Mouse (Mus musculus): ENCODE measurements around the gene Nkx2-5.

Gene Nkx2-5

GRCm38 (mm10) chr17:26844909-26845148 is at the start of gene Nkx2-5:
TSS of gene Nkx2-5 (minus strand) at chr17:26845009.
- DNase-seq (ENCODE audit: low spot score in 2 of 2), result no peak

DNA sequence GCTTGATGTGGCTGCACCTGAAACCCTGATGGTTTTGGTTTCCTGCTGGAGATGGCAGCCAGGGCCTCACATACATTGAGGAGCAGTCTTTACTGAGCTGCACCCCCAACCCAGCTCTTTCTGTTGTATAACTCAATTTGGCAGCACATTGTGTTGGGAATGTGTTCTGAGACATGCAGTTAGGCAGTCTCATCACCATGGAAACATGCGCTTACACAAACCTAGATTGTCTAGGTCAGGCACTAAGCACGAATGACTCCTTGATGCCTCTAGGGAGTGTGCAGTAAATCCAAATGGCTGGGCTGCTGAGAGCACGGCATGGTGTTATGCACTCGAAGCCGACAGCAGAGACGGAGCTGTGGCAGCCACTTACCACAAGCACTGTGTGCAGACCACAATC is 49.5 kb upstream of the Nkx2-5 start:
- DNase-seq (ENCODE audit: low spot score in 2 of 2), result no peak

GRCm38 (mm10) chr17:26893492-26893891 is 48.7 kb upstream of the Nkx2-5 start:
- DNase-seq (ENCODE audit: low spot score in 2 of 2), result no peak

DNA sequence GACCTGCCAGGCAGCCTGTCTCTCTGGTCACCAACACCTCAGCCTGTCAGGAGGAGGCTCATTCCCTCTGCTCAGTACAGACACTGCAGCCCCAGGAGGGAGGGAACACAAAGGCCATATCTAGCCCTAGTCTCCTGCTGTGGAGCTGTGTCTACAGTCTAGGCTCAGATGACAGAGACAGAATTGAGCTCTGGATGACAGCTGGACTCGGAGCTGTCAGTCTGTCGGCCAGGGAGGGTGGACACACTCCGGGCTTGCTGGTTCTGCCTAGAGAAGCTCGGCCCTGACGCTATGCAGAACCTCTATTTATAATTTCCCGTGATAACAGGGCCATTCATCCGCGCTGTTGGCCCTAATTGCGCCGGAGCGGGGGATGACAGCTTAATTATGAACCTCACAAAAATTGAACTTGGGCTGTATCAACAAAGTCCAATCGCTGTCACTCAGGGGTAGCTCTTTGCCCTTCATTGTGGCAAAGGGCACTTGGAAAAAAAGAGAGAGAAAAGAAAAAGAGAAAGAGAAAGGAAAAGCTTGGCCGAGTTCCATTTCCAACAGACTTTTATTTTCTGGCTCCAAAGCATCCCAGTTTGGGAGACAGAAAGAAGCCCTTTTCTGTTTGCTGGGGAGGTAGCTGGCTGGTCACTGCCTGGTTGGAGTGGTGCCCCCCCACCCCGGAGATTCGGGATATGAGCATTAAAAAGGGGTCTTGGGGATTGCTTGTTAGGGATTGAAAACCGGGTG is 48.0 kb upstream of the Nkx2-5 start:
- DNase-seq (ENCODE audit: low spot score in 2 of 2), result no peak

GRCm38 (mm10) chr17:26887926-26888325 is 43.1 kb upstream of the Nkx2-5 start:
- no peak for DNase-seq (ENCODE audit: low spot score in 2 of 2)

DNA sequence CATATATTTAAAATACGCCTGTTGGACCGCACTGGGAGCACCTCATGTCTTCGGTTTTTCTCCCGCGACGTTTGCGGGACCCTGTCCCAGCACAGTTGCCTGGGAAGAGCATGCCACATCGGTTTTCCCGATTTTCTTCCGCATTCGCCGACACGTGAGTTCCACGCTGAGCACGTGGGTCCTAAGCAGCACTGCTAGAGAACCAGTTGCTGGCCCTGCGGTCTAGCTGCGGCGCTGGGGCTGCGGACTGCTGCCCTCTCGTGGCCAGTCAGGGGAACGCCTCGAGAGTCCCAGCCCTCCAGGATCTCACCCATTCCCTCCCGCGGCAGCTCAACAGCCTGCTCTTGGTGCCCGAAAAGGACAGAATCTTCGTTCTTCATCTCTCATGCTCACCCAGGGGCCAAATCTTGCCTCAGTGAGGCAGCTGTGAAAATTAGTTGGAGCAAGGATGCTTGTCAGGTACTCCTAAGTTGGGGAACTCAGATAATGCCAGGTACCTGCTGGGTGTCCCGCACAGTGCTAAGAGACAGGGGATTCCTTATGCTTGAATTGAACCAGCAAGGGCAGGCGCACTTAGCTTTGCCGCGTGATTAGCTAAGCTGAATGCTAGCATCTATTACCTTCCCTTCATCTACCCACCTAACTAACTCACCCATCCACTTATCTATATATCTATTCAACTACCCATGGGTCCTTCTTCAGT is 41.4 kb upstream of the Nkx2-5 start:
- peak; percentile 67 to 81 for DNase-seq (ENCODE audit: low spot score in 2 of 2)

DNA sequence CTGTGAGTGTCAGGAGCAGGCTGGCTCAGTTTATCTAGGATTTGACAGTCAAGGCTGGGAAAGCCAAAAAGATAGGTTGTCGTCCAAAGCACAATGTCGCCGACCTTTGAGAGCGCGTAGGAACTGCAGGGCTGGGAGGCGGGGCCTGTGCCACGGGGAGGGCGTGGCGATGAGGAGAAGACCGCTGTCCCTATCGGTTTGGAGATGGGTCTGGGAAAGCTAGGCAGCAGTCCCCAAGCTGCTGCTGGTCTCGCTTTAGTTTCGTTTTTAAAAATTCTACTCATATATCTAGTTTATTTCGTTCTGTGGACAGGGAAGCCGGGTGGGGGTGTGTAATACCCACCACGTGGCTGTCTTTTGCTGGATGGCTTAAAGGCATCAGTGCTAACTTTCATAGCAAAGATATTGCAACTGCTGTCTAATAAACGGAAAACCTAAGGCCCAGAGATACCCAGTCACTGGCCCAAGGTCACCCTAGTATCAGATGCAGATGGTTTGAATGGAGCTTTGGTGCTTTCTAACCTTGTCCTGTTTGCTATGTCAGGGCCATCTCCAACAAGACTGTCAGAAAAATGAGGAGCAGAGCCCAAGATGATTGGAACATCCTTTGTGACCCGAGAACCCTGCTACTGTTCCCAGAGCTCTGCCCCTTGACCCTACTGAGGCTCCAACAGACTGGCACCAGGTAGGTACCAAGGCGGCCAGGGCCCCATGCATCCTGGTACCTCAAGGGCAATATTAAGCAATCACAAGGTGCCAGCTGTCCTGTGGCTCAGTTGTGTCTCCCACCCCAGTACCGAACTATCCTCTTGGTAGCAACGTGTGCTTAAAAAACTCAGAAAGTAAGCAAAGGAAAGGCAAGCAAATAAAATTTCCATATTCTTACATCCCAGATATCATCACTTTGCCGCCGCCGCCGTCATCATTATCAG is 40.5 kb upstream of the Nkx2-5 start:
- DNase-seq (ENCODE audit: low spot score in 2 of 2), result peak in 1 of 2 experiments; percentile 61

DNA sequence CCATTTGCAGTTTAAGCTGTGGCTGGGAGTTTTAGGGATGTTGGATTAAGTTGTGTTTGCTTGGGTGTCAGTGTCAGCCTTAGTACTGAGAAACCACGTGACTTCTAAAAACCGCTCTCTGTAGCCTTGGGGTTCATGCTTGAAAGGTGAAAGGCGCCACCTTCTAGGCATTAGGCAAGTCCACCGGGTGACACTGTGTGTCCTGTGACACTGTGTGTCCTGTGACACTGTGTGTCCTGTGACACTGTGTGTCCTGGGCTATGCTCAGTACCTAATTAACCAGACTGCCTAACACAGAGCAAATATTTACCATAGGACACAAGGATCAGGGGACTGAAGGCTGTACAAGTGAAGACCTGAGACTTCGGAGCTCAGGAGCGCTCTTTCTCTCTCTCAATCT is 38.8 kb upstream of the Nkx2-5 start:
- DNase-seq (ENCODE audit: low spot score in 2 of 2), result no peak

DNA sequence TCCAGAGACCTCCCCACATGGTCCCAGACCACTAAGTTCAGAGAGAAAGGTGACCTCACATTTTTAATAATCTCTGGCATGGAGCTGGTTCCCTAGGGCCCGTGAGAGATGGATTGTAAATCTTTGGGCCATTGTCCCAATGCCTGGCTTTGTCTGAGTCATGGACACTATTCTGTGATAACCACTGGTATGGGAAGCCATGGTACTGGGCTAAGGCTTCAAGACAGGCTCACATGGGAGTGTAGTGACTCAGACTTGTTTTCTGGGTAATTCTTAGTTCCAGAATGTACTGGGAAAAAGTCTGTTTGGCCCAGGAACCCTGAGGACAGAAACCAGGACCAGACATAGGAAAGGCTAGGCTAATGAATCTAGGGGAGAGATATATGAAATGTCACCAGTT is 37.9 kb upstream of the Nkx2-5 start:
- no peak for DNase-seq (ENCODE audit: low spot score in 2 of 2)

DNA sequence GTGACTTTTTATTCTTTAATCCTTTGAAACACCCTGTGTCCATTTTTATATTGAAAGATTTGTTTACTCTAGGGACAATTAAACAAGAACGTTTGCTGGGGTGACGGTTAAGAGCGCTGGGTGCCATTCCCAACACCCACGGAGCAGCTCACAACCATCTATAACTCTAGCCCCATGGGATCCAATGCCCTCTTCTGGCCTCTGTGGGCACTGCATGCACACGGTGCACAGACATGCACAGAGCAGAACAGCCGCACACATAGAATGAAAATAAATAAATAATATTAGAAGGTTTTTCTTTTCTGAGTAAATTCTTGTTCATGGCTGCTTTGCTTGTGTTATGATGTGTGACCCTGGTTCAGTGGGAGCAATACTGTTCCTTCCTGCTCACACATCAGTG is 34.4 kb upstream of the Nkx2-5 start:
- DNase-seq (ENCODE audit: low spot score in 2 of 2), result no peak

- no peak for DNase-seq (ENCODE audit: low spot score in 2 of 2)
Measured at GRCm38 (mm10) chr17:26877927-26878326, 33.1 kb upstream of the Nkx2-5 start.

- no peak for DNase-seq (ENCODE audit: low spot score in 2 of 2)
Measured at GRCm38 (mm10) chr17:26874542-26874941, 29.7 kb upstream of the Nkx2-5 start.

DNA sequence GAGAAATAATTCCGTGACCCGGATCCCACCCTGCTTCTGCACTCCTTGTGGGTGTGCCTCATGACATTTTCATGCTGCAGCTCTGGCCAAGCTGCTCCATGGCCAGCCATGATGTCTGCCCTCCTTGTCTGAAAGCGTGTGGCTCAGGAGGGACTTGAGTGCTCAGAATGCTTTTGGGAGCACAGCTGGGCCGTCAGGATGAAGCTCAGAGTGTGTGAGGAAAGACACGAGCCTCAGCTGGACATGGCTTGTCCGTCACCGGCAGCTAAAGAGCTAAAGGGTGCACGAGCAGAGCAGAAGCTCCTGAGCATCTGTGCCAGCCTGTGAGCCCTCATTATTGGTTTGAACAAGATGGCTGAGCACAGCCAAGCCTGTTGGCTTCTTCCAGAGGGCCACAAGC is 28.7 kb upstream of the Nkx2-5 start:
- DNase-seq (ENCODE audit: low spot score in 2 of 2), result no peak

GRCm38 (mm10) chr17:26872870-26873269 is 28.1 kb upstream of the Nkx2-5 start:
- DNase-seq (ENCODE audit: low spot score in 2 of 2), result no peak

- no peak for DNase-seq (ENCODE audit: low spot score in 2 of 2)
Measured at GRCm38 (mm10) chr17:26868756-26869155, 23.9 kb upstream of the Nkx2-5 start.

DNA sequence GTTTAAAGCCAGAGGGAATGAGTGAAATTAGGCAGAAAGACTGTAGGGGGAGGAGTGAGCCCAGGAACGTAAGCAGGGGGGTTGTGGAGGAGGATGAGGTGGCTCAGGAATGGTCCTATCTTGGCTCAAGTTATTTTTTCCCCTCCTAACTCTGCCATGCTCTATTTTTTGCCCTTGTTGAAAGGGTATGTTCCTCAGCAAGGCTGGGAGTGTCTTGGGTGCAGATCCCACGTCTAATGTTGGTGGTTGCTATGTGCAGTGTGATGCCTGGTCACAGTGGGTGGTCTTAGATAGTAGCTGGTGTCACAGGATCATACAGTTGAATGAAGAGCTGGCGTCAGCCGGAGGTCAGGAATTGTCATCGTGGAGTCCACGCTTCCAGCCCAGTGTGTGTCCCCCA is 20.3 kb upstream of the Nkx2-5 start:
- no peak for DNase-seq (ENCODE audit: low spot score in 2 of 2)

GRCm38 (mm10) chr17:26864343-26864742 is 19.5 kb upstream of the Nkx2-5 start:
- no peak for DNase-seq (ENCODE audit: low spot score in 2 of 2)

DNA sequence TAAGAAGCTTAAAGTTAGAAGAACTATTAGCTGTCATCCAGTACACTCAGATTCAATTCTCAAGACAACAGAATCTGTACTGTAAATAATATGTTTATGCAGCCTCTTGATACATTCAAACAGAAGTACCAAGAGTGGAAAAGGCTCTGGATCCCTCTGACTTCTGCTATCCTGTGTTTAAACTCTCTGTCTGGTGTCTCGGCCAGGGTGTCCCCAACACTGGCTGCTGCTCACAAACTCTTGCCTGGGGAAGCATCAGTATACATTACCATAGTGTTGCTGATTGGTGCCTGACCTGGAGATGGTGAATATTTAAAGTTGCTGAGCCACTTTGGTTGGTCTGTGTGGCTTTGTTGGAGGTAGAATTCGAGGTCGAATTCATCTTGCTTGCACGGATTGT is 17.0 kb upstream of the Nkx2-5 start:
- DNase-seq (ENCODE audit: low spot score in 2 of 2), result no peak

DNA sequence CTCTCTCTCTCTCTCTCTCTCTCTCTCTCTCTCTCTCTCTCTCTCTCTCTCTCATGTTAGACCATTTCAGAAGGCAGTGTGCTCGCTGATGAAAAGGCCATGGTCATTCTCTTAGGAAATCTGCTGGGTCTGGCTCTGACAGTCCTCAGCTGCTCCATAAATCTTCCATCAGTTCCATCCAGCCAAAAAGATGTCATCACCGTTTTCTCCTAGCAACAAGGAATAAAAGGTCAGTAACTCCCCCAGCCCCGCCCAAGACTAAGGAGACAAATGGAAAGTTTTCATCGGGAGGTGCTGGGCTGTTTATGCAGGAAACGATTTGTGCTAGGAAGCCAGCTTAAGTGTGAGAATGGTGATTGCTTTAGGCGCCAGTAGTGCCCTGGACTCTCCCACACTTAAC is 16.6 kb upstream of the Nkx2-5 start:
- no peak for DNase-seq (ENCODE audit: low spot score in 2 of 2)

- no peak for DNase-seq (ENCODE audit: low spot score in 2 of 2)
Measured at GRCm38 (mm10) chr17:26860906-26861305, 16.1 kb upstream of the Nkx2-5 start.

GRCm38 (mm10) chr17:26852262-26852661 is 7.5 kb upstream of the Nkx2-5 start:
- no peak for DNase-seq (ENCODE audit: low spot score in 2 of 2)

DNA sequence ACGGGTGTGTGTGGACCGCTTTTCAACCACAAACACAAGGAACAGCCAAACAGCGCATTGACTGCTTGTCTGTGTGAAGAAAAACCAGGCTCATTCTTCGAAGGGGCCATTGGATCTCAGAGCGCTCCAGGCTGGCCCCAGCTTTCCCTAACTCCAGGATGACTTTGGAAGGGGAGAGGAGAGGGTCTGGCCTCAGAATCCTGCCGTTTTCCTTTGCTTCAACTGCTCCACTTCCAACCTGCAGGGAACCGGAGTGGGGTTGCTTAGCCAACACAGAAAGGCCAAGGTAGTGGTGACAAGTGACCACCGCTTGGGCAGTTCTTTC is 6.3 kb upstream of the Nkx2-5 start:
- DNase-seq (ENCODE audit: low spot score in 2 of 2), result no peak

All from frontal cortex, postnatal 14 days (tissue).